Mouse (Mus musculus) liver, embryonic 11.5 days (tissue): ENCODE data around the gene Sertad1. TPM values are rescaled to one million over a fixed set of nuclear protein-coding genes. Genes with fewer than 3 reads are reported as not detected.
A peak's percentile ranks its signal among the peaks of the same experiment; 100 is the strongest.

Source experiments
- ATAC-seq: fragments of 200-750 bp; cut with Nextera tagmentation; replicated peaks from 2 replicates; pipeline ENCODE4 v1.8.0; 2017; ENCODE audit warnings: moderate number of reproducible peaks, mild to moderate bottlenecking, moderate TSS enrichment, moderate library complexity; ENCODE audit not compliant: low FRiP score
- DNase-seq: peaks from one replicate; pipeline ENCODE4 v3.0.0-alpha.2; 2017; ENCODE audit warnings: low spot score
- H3K27ac ChIP-seq: fragments of 300-500 bp; sonication (generic); 2 replicates; pipeline ENCODE4 v1.5.1; 2014; ENCODE audit warnings: mild to moderate bottlenecking, low read depth, low read length, control low read depth
- H3K27me3 ChIP-seq: fragments of 300-500 bp; sonication (generic); replicated peaks from 2 replicates; pipeline ENCODE4 v1.6.1; 2014; ENCODE audit warnings: low read length, mixed read lengths; ENCODE audit not compliant: control insufficient read depth, insufficient read depth
- H3K36me3 ChIP-seq: fragments of 300-500 bp; sonication (generic); 2 replicates; pipeline ENCODE4 v1.6.1; 2014; ENCODE audit warnings: mild to moderate bottlenecking, low read length, moderate library complexity, mixed read lengths; ENCODE audit not compliant: control insufficient read depth, insufficient read depth
- H3K4me1 ChIP-seq: fragments of 300-500 bp; sonication (generic); replicated peaks from 2 replicates; pipeline ENCODE4 v1.6.1; 2014; ENCODE audit warnings: low read length, mixed read lengths; ENCODE audit not compliant: control insufficient read depth, insufficient read depth
- H3K4me2 ChIP-seq: fragments of 300-500 bp; sonication (generic); 2 replicates; pipeline ENCODE4 v1.6.1; 2014; ENCODE audit warnings: mild to moderate bottlenecking, control low read depth, moderate library complexity
- H3K4me3 ChIP-seq: fragments of 300-500 bp; sonication (generic); 2 replicates; pipeline ENCODE4 v1.5.1; 2014; ENCODE audit warnings: low read depth, low read length, control low read depth
- H3K9ac ChIP-seq: fragments of 300-500 bp; sonication (generic); 2 replicates; pipeline ENCODE4 v1.6.1; 2014; ENCODE audit warnings: low read depth, low read length, control low read depth
- H3K9me3 ChIP-seq: fragments of 300-500 bp; sonication (generic); 2 replicates; pipeline ENCODE4 v1.6.1; 2016; ENCODE audit warnings: low read length, inconsistent platforms, mixed read lengths; ENCODE audit not compliant: control insufficient read depth
- WGBS: fragments of 180-500 bp; shearing (Covaris S2); extraction: QIAGEN DNeasy Blood & Tissue Kit; methylation state at CpG from one replicate; pipeline ENCODE4 v1.1.7; 2014; 5-methylcytosine and 5-hydroxymethylcytosine counted together
- polyA plus RNA-seq: library from polyadenylated mRNA; unstranded; fragments of >200 nt; fragmentation: Nextera tagmentation; extraction: Ambion mirVana; gene quantifications from 2 replicates; pipeline ENCODE4 v1.2.1, GENCODE M21; 2014

The Sertad1 gene
- polyA plus RNA-seq, 1 experiment from 2014 or later: 24.3 TPM

- DNase-seq: no peak
Measured at GRCm38 (mm10) chr7:27520599-27520998, 33.9 kb downstream of the Sertad1 start.

GRCm38 (mm10) chr7:27522967-27523366 lies 36.3 kb downstream of the Sertad1 start, which contains the start of gene Hipk4:
Gene Hipk4 (plus strand): TSS chr7:27523267.
- Histone ChIP-seq H3K9me3 (no peaks in the 10 kb centered on the region), H3K27ac (no peak within 1 kb of the TSS), H3K9ac (no peak within 1 kb of the TSS), H3K36me3 (peaks cover under 1% of the 10 kb centered on the region; the same call in 1 of the 2 replicates), H3K27me3 (no peaks in the 10 kb centered on the region), H3K4me3 (no peak within 1 kb of the TSS), H3K4me1 (peaks cover 7% of the 10 kb centered on the region), H3K4me2 (no peak within 1 kb of the TSS)
- no peak for DNase-seq
- 60% methylated on average over 5 of the region's 5 CpGs for WGBS
- no peak for ATAC-seq

More at GRCm38 (mm10) chr7:27520599-27520998, 33.9 kb downstream of the Sertad1 start:
- Histone ChIP-seq H3K36me3 (peaks cover 3% of the 10 kb centered on the region; the same call in 1 of the 2 replicates), H3K9ac (no peak overlapping the region), H3K4me1 (0 out of 2 replicates have a peak, but pooled peaks cover under 1% of the 10 kb centered on the region), H3K27ac (no peak overlapping the region), H3K27me3 (no peaks in the 10 kb centered on the region), H3K4me2 (no peak overlapping the region), H3K9me3 (no peaks in the 10 kb centered on the region), H3K4me3 (no peak overlapping the region)
- no peak for ATAC-seq
- WGBS: 71% methylated on average over 1 of the region's 1 CpGs

- WGBS: 95% methylated on average over 13 of the region's 13 CpGs
- no peak overlapping the region for H3K4me3 ChIP-seq
Measured at GRCm38 (mm10) chr7:27523805-27524204, 37.1 kb downstream of the Sertad1 start.

GRCm38 (mm10) chr7:27526039-27526827 lies 39.5 kb downstream of the Sertad1 start:
- H3K27me3 ChIP-seq: no peaks in the 10 kb centered on the region
- no peaks in the 10 kb centered on the region for H3K36me3 ChIP-seq
- peaks cover 7% of the 10 kb centered on the region for H3K4me1 ChIP-seq
- ATAC-seq: peak; percentile 89
- DNase-seq: peak; percentile 69
- WGBS: 23% methylated on average over 10 of the region's 10 CpGs
- H3K9me3 ChIP-seq: no peaks in the 10 kb centered on the region
- H3K4me3 ChIP-seq: no peak overlapping the region
- peak overlapping the region; percentile 40 for H3K27ac ChIP-seq
- H3K4me2 ChIP-seq: peak overlapping the region; percentile 41
- peak overlapping the region; percentile 59; the same call in 1 of the 2 replicates for H3K9ac ChIP-seq

More at GRCm38 (mm10) chr7:27523805-27524204, 37.1 kb downstream of the Sertad1 start:
- peaks cover 7% of the 10 kb centered on the region for H3K4me1 ChIP-seq
- DNase-seq: no peak
- H3K9ac ChIP-seq: no peak overlapping the region
- H3K36me3 ChIP-seq: no peaks in the 10 kb centered on the region
- no peak overlapping the region for H3K4me2 ChIP-seq
- no peak for ATAC-seq
- no peak overlapping the region for H3K27ac ChIP-seq
- no peaks in the 10 kb centered on the region for H3K27me3 ChIP-seq
- H3K9me3 ChIP-seq: no peaks in the 10 kb centered on the region

- no peak overlapping the region for H3K4me3 ChIP-seq
- ATAC-seq (no peak), DNase-seq (no peak)
- no peak overlapping the region for H3K4me2 ChIP-seq
- H3K4me1 ChIP-seq: peaks cover 7% of the 10 kb centered on the region
- H3K9me3 ChIP-seq: no peaks in the 10 kb centered on the region
- H3K27ac ChIP-seq: no peak overlapping the region
- H3K36me3 ChIP-seq: 0 out of 2 replicates have a peak, but pooled peaks cover 5% of the 10 kb centered on the region
- H3K27me3 ChIP-seq: no peaks in the 10 kb centered on the region
- WGBS: 85% methylated on average over 21 of the region's 21 CpGs
- no peak overlapping the region for H3K9ac ChIP-seq
Measured at GRCm38 (mm10) chr7:27529070-27529469, 42.4 kb downstream of the Sertad1 start.

GRCm38 (mm10) chr7:27530937-27531336 lies 44.2 kb downstream of the Sertad1 start:
- peaks cover 13% of the 10 kb centered on the region for H3K4me1 ChIP-seq
- DNase-seq (no peak), ATAC-seq (no peak)
- WGBS: 80% methylated on average over 3 of the region's 3 CpGs
- H3K9ac ChIP-seq: no peak overlapping the region
- H3K4me3 ChIP-seq: no peak overlapping the region
- 0 out of 2 replicates have a peak, but pooled peaks cover 5% of the 10 kb centered on the region for H3K36me3 ChIP-seq
- no peak overlapping the region for H3K27ac ChIP-seq
- no peaks in the 10 kb centered on the region for H3K9me3 ChIP-seq
- H3K27me3 ChIP-seq: no peaks in the 10 kb centered on the region
- no peak overlapping the region for H3K4me2 ChIP-seq

- 0 out of 2 replicates have a peak, but pooled peaks cover 5% of the 10 kb centered on the region for H3K36me3 ChIP-seq
Measured at GRCm38 (mm10) chr7:27531707-27532106, 45.0 kb downstream of the Sertad1 start.

GRCm38 (mm10) chr7:27532480-27533050 lies 45.9 kb downstream of the Sertad1 start:
- Histone ChIP-seq H3K27me3 (no peaks in the 10 kb centered on the region), H3K4me1 (peaks cover 21% of the 10 kb centered on the region), H3K27ac (no peak overlapping the region), H3K4me2 (no peak overlapping the region), H3K9me3 (no peaks in the 10 kb centered on the region), H3K4me3 (no peak overlapping the region), H3K9ac (no peak overlapping the region), H3K36me3 (0 out of 2 replicates have a peak, but pooled peaks cover 5% of the 10 kb centered on the region)
- DNase-seq: no peak
- WGBS: 88% methylated on average over 9 of the region's 9 CpGs
- no peak for ATAC-seq

More at GRCm38 (mm10) chr7:27531707-27532106, 45.0 kb downstream of the Sertad1 start:
- Histone ChIP-seq H3K27me3 (no peaks in the 10 kb centered on the region), H3K4me1 (peaks cover 17% of the 10 kb centered on the region), H3K27ac (no peak overlapping the region), H3K9me3 (no peaks in the 10 kb centered on the region), H3K4me2 (no peak overlapping the region), H3K4me3 (no peak overlapping the region), H3K9ac (no peak overlapping the region)
- DNase-seq (no peak), ATAC-seq (no peak)
- WGBS: 88% methylated on average over 10 of the region's 10 CpGs
